Mouse (Mus musculus): Measurements from ENCODE around the gene Rgs19. TPM values are rescaled to one million over a fixed set of nuclear protein-coding genes. Genes with fewer than 3 reads are reported as not detected.

Rgs19 gene
- total RNA-seq, 2 experiments from 2014 or later, result 2.4 to 4.3 TPM

DNA sequence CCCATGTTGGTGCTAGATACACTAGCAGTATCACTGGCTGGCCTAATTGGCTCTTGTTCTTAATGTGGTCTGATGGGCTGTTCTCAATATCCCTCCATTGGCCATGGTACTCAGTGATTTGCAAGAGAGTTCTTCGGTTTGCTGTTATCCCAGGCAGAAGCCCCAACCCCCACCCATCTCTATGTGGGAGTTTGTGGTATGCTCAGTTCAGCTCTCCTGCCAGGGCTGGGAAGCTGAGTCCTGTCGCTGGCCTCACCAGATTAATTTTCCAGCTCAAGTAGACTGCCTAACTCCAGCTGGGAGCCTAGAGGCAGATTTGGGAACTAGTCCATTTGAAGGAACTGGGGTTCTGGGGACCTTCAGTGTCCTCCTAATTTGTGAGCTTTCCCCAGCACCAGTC, 36.3 kb downstream of the Rgs19 start:
- no peak for DNase-seq (ENCODE audit: low spot score)

DNA sequence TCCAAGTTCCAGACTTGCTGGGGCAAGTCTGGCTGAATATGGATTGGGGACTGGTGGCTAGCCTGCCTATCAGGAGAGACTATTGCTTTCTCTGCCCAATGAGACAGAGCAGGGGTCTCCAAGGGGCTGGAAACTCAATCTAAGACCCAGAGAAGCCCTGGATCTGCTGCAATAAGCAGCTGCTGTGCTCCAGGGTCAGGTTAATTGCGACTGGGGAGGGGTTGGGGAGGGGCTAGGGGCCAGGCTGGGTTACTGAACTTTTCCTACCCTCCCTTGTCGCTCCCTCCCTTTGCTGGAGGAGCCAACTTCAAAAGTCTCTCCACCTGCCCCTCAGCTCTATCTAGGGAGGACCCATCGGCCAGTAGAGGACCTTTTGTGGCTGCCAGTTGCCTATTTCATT, 37.0 kb downstream of the Rgs19 start, which contains the start of gene Gm29797:
Gene Gm29797, plus strand, starts transcription at position 301 of the 400 bp plus-strand sequence.
- DNase-seq (ENCODE audit: low spot score), result no peak

DNA sequence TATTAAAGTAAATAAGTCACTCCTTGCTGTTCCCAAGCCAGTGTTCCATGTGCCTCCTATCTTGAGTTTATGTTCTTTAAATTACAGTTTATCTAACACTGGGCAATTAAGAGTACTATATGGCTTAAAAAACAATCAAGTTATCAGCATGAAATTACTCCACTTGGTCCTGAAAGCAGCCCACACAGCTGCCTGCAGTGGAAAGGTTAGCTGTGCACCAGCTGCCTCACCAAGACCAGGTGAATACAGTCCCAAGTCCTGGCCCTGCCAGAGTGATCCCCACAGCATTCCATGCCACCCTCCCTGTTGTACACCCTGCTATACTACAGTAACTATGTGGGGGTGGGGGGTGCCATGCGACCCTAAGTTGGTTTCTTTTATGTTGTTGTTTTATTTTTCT, 40.3 kb downstream of the Rgs19 start:
- DNase-seq (ENCODE audit: low spot score), result no peak

DNA sequence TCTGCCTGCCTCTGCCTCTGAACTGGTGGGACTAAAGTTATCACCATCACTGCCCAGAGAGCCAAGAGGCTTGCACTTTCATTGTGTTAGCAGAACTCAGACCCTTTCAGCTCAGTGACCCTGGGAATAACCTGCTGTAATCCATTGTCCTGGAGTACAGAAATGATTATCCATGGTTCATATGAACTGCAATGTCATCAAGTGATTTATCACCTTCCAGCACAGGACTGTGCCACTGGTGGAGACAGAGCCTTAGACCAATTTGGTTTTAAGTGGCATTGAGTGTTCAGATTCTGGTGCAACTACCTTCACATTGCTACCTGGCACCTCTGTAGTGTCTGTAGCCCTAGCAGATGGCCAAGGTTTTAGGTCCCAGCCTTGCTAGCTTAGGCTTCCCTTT, 40.7 kb downstream of the Rgs19 start:
- DNase-seq (ENCODE audit: low spot score), result no peak

DNA sequence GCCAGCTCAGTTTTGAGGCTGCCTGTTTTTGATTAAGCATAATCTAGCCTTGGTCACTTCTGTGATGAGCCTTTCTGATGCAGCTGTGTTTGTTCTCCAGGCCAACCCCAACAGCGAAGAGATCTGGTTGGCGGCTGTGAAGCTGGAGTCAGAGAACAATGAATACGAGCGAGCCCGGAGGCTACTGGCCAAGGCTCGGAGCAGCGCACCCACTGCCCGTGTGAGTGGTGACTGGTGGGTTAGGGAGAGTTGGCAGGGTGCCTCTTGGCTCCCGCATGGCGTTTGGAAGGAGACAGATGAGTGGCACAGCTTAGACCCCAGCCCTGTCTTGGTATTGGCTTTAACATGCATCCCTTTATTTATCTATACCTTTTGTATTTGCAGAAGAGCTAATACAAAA, 44.9 kb downstream of the Rgs19 start:
- no peak for DNase-seq (ENCODE audit: low spot score)

DNA sequence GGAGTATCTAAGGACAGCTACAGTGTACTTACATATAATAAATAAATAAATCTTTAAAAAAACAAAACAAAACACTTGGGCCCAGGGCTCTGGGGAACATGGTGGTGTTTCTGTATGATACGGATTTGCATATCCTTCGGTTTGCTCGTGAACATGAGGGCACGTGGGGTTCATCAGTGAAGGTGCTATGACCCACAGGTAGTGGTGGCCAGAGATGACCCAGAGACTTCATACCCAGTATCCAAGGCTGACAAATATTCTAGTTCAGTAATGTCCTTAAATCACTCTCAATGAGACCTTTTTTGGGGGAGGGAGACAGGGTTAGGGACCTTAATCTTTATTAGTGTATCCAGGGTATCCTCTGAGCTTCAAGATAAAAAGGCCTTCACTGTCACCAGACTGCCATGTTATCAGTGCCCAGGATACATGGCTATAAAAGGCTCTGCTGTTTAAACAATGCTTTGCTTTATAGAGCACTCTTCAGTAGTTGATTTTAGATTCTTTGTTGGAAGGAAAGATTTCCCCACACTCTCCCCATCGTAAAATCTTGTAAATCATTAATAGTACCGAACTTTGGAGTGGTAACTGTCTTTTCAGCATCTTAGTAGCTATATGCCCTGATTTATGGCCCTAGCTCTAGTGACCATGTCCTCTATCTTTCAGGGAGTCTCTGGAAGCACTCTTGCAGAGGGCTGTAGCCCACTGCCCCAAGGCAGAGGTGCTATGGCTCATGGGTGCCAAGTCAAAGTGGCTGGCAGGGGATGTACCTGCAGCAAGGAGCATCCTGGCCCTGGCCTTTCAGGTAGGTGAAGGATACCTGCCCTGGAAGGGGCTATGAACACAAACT, 46.9 kb downstream of the Rgs19 start:
- DNase-seq (ENCODE audit: low spot score), result no peak

DNA sequence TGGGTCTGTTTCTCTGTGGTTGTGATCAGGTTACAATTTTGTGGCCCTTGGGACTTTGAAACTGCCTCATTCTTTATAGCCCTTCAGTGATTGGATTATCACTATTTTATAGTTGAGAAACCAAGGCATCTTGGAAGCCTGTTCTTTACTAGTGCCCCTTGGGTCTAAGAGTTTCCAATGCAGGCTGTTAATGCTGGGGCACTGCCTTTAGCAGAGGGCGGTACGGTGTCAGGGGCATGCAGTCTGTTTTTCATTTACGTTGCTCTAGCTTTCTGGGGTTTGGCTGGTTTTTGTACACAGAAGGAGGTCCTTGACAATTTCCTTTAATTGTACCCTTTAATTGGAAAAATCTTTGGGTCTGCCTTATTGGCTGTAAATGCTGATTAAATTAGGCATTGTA, 48.1 kb downstream of the Rgs19 start:
- DNase-seq (ENCODE audit: low spot score), result no peak

DNA sequence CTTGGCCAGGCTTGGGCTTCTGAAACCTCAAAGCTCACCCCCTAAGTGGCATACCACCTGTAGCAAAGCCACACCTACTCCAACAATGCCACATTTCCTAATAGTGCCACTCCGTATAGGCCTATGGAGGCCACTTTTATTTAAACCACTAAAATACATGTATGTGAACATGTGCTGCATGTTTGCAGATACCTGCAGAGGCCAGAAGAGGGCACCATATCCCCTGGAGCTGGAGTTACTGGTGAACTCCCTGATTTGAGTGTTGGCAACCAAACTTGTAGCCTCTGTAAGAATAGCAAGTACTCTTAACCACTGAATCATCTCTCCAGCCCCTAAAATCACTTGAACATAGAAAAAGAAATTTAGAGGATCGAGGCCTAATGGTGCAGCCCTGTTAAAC, 49.4 kb downstream of the Rgs19 start:
- DNase-seq (ENCODE audit: low spot score), result no peak

Other genes starting within 250 kb of the Rgs19 start
- 1 to 10 TPM; 3.3 to 5.9 TPM for gene Zbtb46, start 234.6 kb downstream of the Rgs19 start, total RNA-seq (2021)
- gene Abhd16b, start 200.8 kb downstream of the Rgs19 start, total RNA-seq (2021), result not detected
- gene Tpd52l2, start 196.8 kb downstream of the Rgs19 start, total RNA-seq (2021), result 10 to 100 TPM; 48.9 to 51.1 TPM
- 10 to 100 TPM; 42.2 to 47.7 TPM for gene Dnajc5, start 173.5 kb downstream of the Rgs19 start, total RNA-seq (2021)
- gene Uckl1, start 109.1 kb downstream of the Rgs19 start, total RNA-seq (2021), result 10 to 100 TPM; 23.2 to 23.4 TPM
- gene Prpf6, start 102.1 kb downstream of the Rgs19 start, total RNA-seq (2021), result 10 to 100 TPM; 30.8 to 34.2 TPM
- 10 to 100 TPM; 13.5 to 18.0 TPM for gene Zfp512b, start 101.2 kb downstream of the Rgs19 start, total RNA-seq (2021)
- gene Samd10, start 94.8 kb downstream of the Rgs19 start, total RNA-seq (2021), result 1 to 10 TPM; 1.3 to 3.2 TPM
- gene Gm29797, start 36.9 kb downstream of the Rgs19 start, total RNA-seq (2021), result not detected
- gene Sox18, start 22.3 kb downstream of the Rgs19 start, total RNA-seq (2021), result 10 to 100 TPM in 1 of 2 experiments, 1 to 10 TPM in 1; 9.7 to 22.1 TPM
- gene Tcea2, start 13.7 kb downstream of the Rgs19 start, total RNA-seq (2021), result 1 to 10 TPM; 6.6 to 6.9 TPM
- not detected for gene Lkaaear1, start 4.5 kb upstream of the Rgs19 start, total RNA-seq (2021)
- gene Oprl1, start 21.0 kb upstream of the Rgs19 start, total RNA-seq (2021), result not detected
- gene Myt1, start 69.4 kb upstream of the Rgs19 start, total RNA-seq (2021), result not detected
- 10 to 100 TPM; 41.5 to 45.8 TPM for gene Pcmtd2, start 143.9 kb upstream of the Rgs19 start, total RNA-seq (2021)
- gene Polr3k, start 170.4 kb upstream of the Rgs19 start, total RNA-seq (2021), result 10 to 100 TPM in 1 of 2 experiments, 1 to 10 TPM in 1; 8.5 to 10.8 TPM

Data from gastrocnemius, adult 18-20 months (tissue).